Mouse (Mus musculus): ENCODE results near the gene Mtmr6.

DNA sequence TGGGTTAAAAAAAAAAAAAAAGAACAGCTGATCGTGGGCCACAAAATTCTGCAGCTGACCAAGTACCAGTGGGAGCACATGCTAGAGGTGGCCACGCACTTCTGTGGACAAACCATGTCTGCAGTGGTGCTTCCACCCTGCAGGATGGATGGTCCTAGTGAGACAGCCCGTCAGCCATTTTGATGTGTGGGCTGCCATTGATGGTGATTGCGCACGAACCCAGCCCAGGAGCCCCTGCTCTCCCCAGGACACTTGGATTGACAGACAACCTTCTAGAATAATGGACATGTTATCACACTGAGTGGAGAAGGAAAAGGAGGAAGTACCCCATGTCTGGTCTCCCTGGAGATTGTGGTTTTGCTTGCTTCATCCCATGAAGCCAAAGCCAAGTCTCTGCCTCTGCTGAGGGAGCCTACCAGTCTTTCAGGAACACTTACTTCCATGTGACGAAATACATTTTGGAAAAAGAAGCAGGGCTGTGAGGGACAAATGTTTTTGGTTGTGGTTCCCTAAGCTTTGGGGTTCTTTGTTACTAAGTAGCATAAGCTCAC is 80.4 kb downstream of the Mtmr6 start:
- no peak for TF ChIP-seq CTCF (IDR thresholded peaks at IDR 0.05; ENCODE audit: extremely low read depth, insufficient read depth, insufficient read length, insufficient replicate concordance)
- no peak for TF ChIP-seq POLR2A (IDR thresholded peaks at IDR 0.05; ENCODE audit: low read depth, low read length)

Data from spleen, adult 2 months (tissue).